Mouse (Mus musculus) bone marrow, adult 2 months (tissue): ENCODE data around the gene Slc43a2.

Source experiments
- CTCF ChIP-seq: fragments of 200-500 bp; IDR thresholded peaks from 2 replicates; pipeline ENCODE4 v1.5.1; 2011; ENCODE audit warnings: low read length, control low read depth; ENCODE audit not compliant: control insufficient read depth, insufficient read depth
- POLR2A ChIP-seq: fragments of 200-500 bp; IDR thresholded peaks from 2 replicates; pipeline ENCODE4 v1.6.1; 2011; ENCODE audit warnings: low read depth, mild to moderate bottlenecking, control low read depth, low read length, borderline replicate concordance; ENCODE audit not compliant: control insufficient read depth

DNA sequence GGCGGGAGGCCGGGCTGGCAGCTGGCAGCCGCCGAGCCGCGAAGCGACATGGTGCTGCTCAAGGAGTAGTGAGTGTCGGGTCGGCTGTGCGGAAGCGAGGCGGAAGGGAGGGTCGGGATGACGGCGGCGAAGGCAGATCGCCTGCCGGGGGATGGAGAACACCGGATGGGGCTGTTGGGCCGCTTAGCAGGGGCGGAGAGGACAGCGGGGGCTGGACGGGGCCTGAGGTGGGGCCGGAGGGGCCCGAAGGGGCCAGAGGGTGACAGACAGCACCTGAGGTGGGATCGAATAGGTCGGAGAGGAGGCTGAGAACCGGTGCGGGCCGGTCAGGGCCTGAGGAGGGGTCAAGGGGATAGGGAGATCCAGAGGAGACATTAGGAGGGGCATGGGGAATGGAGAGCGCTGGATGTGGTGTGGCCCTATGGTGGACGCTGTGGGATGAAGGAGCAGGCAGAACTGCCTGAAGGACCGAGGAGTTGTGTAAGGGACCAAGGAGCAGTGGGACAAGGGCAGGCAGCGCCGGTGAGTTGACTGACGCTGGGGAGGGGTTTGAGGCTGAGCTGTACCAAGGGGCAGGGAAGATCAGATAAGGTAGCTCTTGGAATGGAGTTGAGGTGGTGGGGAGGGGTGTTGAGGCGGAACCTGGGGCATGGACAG is 56.9 kb downstream of the Slc43a2 start:
- peak; percentile 6; the same call in 1 of the 2 replicates for TF ChIP-seq CTCF
- TF ChIP-seq POLR2A, result no peak
